Mouse (Mus musculus) cerebellum, adult 8-10 months (tissue): ENCODE measurements around the gene Ints14.
"Not testable (repeated sequence)": the region's sequence is repeated elsewhere in the genome, so short reads cannot be mapped to it uniquely, and the experiment has no call there.

Experiments
- DNase-seq: peaks from one replicate; pipeline ENCODE4 v3.0.0; 2022

The Ints14 gene

DNA sequence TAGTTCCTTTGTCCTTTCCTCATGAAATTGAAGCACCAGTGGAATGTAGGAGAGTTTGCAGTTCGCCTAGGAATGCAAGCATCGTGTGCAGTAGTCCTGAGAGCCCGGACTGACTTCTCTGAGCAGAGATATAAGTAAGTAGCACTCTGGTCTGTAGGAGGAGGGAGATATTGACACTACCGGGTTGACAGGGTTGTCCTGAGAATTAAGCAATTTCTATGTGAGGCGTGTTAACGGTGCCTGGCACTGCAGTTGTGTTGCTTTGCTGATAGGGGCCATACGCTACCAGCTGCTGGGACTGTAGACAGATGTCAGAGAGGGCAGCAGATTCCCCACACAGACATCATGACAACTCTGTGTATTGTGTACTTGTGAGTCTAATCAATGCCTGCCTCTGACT, 7.5 kb upstream of the Ints14 start:
- DNase-seq = no peak

DNA sequence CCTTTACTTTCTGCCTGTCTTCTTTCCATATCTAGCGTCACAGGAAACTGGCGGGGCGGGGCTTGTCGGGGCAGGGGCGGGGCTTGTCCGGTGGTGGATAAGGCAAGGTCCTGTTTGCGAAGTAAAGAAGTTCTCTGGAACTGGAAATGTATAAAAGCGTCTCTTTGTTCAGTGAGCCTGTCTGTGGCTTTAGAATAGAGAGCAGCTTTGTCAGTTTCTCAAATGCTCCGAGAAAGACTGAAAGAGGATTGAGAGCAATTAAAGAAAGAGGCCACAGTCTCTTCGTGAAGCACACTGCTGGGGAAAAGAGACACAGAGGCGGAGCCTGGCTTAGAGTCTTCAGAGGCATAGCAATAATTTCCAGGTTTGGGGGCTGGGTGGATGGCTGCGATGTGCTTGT, 4.4 kb upstream of the Ints14 start:
- no peak for DNase-seq

GRCm38 (mm10) chr9:64957276-64957675, 3.4 kb upstream of the Ints14 start:
- no peak for DNase-seq

- DNase-seq = no peak
Measured at GRCm38 (mm10) chr9:64960978-64961320, 244 bp downstream of the Ints14 start.

GRCm38 (mm10) chr9:64980548-64980947, 19.8 kb downstream of the Ints14 start:
- no peak for DNase-seq

DNA sequence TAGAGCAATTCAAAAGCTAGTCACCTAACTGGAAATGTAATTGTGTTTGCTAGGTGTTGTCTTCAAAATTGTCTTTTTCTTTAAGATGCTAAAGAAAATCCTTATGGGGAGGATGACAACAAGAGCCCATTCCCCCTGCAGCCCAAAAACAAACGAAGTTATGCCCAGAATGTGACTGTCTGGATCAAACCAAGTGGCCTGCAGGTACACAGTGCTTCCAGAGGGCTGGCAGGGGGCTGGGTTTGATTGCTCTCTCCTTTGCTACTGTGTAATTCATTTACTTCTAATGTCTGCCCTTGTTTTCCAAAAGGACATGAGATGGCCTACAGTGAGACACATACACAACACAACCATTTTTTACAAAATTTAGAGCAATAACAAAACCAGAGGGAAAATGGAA, 21.2 kb downstream of the Ints14 start:
- DNase-seq = no peak

- no peak for DNase-seq
Measured at GRCm38 (mm10) chr9:64985037-64985794, 24.5 kb downstream of the Ints14 start.

DNA sequence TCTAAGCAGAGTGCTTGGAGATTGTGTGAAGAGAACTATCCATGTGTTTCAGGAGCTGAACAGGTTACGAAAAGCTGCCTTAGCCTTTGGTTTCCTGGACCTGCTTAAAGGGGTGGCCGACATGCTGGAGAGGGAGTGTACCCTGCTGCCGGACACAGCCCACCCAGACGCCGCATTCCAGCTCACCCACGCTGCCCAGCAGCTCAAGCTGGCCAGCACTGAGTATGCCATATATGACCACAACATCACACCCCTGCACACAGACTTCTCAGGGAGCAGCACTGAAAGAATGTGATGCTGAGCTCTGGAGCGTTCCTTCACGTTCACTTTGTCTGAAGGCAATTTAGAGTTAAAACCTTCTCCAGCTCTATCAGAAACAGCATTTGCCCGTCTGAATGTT, 25.1 kb downstream of the Ints14 start:
- no peak for DNase-seq

DNA sequence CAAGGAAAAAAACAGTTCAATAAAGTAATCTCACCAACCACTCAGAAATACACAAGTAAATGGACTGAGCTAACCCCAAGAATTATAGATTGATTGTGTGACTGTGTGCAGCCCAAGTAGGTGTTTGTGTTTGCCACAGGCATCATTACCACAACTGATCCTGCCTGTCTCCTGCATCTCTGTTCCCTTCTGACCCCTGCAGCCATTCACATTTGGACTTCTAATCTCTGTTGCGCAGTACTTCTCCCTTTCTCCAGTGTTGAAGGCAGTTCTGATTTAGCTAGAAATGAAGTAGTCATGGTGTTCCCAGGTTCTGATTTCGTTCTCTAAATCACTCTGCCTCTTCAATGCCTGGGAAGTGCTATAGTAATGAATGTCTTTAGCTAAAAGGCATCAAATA, 26.9 kb downstream of the Ints14 start:
- DNase-seq = no peak

GRCm38 (mm10) chr9:64988443-64988842, 27.7 kb downstream of the Ints14 start:
- no peak for DNase-seq

GRCm38 (mm10) chr9:64990291-64990690, 29.6 kb downstream of the Ints14 start:
- DNase-seq = no peak

DNA sequence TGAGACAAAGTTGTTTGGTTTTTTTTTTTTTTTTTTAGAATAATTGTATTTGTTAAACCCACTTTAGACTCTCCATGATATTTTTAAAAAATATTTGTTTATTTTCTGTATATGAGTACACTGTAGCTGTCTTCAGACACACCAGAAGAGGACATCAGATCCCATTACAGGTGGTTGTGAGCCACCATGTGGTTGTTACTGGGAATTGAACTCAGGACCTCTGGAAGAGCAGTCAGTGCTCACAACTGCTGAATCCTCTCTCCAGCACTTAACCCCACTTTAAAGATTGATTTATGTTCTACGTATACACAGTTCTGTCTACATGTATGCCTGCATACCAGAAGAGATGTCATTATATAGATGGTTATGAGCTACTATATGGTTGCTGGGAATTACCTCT, 34.8 kb downstream of the Ints14 start:
- not testable (repeated sequence) for DNase-seq

DNA sequence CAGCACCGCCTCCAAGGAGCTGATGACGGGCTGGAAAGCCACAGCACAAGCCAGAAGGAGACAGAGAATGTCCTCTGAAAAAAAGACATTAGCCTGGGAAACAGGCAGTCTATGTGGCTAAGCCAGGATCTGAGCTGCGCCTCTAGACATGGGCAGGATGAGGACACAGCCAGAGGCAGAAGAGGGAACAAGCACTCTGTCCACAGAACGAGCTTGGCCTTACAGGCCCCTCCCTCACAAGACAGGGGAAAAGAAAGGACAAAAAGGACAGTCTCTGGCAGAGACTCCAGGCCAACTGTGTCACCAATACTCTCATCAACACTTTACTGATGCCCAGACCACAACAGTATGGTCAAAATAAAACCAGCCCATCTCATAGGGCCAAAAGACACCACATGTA, 40.8 kb downstream of the Ints14 start:
- no peak for DNase-seq

DNA sequence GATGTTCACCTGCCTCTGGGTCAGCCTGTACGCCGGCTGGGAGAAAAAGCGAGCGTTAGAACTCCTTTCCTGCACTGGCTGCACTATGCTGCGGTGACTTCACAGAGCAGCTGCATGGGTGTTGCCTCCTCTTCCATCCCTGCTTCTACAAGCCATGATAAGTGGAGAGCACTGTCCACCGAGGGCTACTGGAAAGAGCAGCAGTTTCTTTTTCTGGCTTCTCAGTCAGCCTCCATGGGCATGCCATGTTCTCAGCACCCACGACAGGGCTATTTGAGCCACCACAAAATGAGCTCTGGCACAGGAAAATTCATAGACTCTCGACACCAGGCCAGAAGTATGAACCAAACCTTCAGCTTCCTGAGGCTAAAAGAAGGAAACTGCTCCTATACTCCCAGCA, 45.0 kb downstream of the Ints14 start:
- DNase-seq = no peak

- no peak for DNase-seq
Measured at GRCm38 (mm10) chr9:65010632-65011031, 49.9 kb downstream of the Ints14 start.

DNA sequence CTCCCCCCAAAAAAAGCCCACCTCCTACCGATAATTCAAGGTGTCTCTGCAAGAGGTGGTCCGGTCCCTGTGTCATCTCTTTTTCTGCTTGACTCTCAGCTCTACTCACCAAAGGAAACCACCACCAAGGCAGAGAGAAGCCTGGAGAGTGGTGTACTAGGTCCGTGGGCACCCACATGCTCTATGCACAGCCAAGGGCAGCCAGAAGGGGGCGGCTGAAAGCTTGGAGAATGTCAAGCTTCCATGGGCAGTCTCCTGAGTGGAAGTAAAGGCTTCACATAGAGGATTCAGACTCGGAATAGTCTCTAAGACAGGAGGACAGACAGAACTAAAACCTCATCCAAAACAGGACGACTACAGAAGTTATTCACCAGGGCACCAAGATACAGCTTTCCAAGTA, 50.6 kb downstream of the Ints14 start:
- no peak for DNase-seq

DNA sequence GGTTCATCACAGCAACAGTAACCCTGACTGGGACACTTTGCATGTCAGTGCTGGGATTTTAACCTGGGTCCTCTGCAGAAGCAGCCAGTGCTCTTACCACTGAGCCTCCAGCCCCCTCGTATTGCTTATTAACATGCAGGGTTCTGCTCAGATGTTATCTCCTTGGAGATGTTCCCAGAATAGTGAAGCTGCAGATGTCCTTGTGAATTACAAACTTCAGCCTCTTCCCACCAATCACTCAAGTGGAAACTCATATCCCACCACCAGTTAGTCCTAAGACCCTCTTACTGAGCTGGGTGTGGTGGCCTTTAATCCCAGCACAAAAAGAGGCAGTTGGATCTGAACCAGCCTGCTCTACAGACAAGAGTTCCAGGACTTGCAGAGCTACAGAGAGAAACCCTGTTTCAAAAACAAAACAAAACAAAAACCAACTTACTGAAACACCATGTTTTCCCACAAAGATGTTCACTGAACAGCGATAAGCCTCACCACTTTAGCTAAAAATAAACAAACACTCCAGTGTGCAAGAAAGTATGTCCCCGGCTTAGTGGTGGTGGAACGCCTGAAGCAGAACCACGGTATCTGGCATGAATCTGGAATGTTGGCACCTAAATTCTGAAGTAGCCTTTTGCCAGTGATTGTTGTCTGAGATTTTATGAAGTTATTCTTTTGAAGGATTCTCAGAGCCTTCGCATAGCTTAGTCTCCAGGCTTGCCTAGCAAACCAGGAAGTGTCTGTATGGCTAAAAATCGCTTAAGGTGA, 54.9 kb downstream of the Ints14 start:
- no peak for DNase-seq

GRCm38 (mm10) chr9:65016241-65016977, 55.7 kb downstream of the Ints14 start:
- no peak for DNase-seq

DNA sequence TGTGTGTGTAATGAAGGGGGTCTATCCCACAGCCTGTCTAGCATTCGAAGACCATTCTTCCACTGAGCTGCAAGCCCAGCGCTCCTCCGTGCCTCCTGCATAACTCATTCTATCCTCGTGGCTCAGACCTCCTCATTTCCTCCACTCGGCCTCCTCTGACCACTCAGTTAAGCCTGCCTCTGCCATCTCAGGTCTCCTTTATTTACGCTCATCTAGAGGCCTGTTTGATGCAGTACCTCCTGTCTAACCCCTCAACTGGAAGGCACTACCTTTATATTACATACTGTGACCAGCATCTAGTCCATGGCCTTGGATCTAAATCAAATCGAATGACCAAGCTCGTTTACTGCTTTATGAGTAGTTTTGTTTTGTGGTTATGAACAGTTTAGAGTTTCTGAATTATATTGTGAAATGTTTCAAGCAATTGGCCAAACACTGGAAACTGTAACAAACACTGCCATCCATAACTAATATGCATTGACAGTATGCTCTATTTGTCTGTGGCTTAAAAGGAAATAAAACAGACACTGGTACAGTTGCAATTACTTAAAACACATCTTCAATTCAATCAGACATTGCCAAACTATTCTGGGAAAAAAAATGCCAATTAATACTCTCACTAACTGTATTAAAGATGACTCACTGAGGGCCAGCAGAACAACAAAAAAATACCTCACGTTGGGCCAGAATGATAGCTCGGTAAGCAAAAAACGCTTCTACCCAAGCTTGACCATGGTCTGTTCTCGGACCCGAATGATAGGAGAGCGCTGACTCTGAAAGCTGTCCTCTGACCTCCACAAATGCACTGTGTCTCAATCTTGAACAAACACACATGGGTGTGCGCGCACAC, 56.5 kb downstream of the Ints14 start:
- DNase-seq = no peak

GRCm38 (mm10) chr9:65017896-65018295, 57.2 kb downstream of the Ints14 start:
- no peak for DNase-seq

DNA sequence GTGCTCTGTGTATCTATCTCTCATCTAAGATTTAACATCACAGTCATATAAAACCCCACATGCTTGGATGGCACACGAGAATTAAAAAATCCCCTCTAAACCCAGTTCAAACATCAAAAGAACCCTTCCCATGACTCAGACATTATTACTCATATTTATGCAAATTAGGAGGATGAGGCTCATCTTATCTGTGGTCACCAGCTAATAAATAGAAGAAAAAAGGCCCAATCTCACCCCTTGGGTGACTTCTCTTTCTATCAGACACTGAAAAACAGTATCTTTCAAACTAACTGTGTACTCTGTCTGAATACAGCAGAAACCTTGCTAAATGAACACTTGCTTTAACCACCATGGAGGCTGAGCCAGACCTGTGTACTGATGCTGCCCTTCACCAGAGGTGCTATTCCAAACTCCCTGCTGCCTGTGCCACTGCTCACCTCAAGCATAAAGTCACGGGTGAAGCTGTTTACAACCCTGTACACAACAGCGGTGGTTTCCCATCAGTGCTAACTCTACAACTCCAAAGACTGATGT, 58.0 kb downstream of the Ints14 start:
- no peak for DNase-seq

- DNase-seq = no peak
Measured at GRCm38 (mm10) chr9:65019146-65019545, 58.4 kb downstream of the Ints14 start.

GRCm38 (mm10) chr9:65020128-65020527, 59.4 kb downstream of the Ints14 start:
- no peak for DNase-seq
